Mouse (Mus musculus) G1E (cell line): ENCODE results near the gene Tmem88b.

Experiments used
- CTCF ChIP-seq: IDR thresholded peaks from 2 replicates; pipeline ENCODE4 v1.5.1; 2012; ENCODE audit warnings: low read depth, low read length, inconsistent platforms, mixed read lengths
- GATA1 ChIP-seq: IDR thresholded peaks from 2 replicates; pipeline ENCODE4 v1.6.1; 2012; ENCODE audit warnings: borderline replicate concordance, low read length, inconsistent platforms, mixed read lengths
- POLR2AphosphoS5 ChIP-seq: IDR thresholded peaks from 2 replicates; pipeline ENCODE4 v1.6.1; 2012; ENCODE audit warnings: low read depth, low read length, inconsistent platforms; ENCODE audit not compliant: insufficient replicate concordance
- TAL1 ChIP-seq: conservative IDR thresholded peaks from 2 replicates; pipeline ENCODE4 v1.6.1; 2012; ENCODE audit warnings: low read depth, low read length, inconsistent platforms, mixed read lengths

DNA sequence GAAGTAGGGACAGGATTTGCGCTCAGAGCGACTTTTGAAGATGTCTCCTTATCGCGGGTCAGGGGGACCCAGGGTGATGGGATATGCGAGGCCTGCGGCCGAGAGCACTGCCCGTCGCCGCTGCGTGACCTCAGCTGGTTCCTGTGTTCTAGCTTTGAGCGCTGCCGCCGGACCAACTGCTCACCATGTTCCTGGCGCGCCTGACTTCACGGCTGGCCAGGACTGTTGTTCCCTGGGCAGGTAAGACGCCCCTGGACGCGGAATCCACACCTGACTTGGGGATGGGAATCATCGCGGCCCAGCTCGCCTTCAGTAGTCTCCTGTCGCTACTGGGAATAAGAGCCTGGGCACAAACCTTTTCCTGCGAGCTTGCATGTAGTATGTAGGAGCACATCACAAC is 46.2 kb upstream of the Tmem88b start:
- TF ChIP-seq GATA1 (no peak), CTCF (no peak), TAL1 (no peak), POLR2AphosphoS5 (no peak)
